Mouse (Mus musculus) MEL (cell line): ENCODE results near the gene Rps6ka3. TPM values are rescaled to one million over a fixed set of nuclear protein-coding genes. Genes with fewer than 3 reads are reported as not detected.

Source experiments
- DNase-seq: peaks from one replicate; pipeline ENCODE4 v3.0.0; 2011; ENCODE audit warnings: low read depth, low spot score
- H3K27ac ChIP-seq: 2 replicates; pipeline ENCODE4 v1.5.1; 2012; ENCODE audit warnings: low read depth, mild to moderate bottlenecking, control low read depth, low read length, moderate library complexity; ENCODE audit not compliant: control insufficient read depth
- H3K27me3 ChIP-seq, 2 experiments: fragments of 150-350 bp in 1 of 2; sonication (generic) in 1 of 2; 2 replicates each; pipeline ENCODE4 v1.6.1; 2012; ENCODE audit warnings: low read length in 2 of 2, mild to moderate bottlenecking in 2 of 2, improper control_type of control experiment in 1 of 2, moderate library complexity in 1 of 2; ENCODE audit not compliant: insufficient read depth in 2 of 2, control insufficient read depth in 1 of 2
- H3K36me3 ChIP-seq, 2 experiments: 2 replicates each; pipeline ENCODE4 v1.6.1; 2012 to 2014; ENCODE audit warnings: low read length in 2 of 2, improper control_type of control experiment in 1 of 2, inconsistent platforms in 1 of 2, mild to moderate bottlenecking in 1 of 2; ENCODE audit not compliant: insufficient read depth in 2 of 2, control insufficient read depth in 1 of 2
- H3K4me1 ChIP-seq, 2 experiments: fragments of 150-350 bp in 1 of 2; sonication (generic) in 1 of 2; 2 replicates each; pipeline ENCODE4 v1.6.1; 2012; ENCODE audit warnings: low read length in 2 of 2, improper control_type of control experiment in 1 of 2, mild to moderate bottlenecking in 1 of 2; ENCODE audit not compliant: insufficient read depth in 2 of 2, control insufficient read depth in 1 of 2
- H3K4me3 ChIP-seq, 2 experiments: fragments of 150-350 bp in 1 of 2; sonication (generic) in 1 of 2; 2 replicates each; pipeline ENCODE4 v1.5.1; 2012; ENCODE audit warnings: low read depth in 2 of 2, low read length in 2 of 2, mild to moderate bottlenecking in 2 of 2, moderate library complexity in 2 of 2, control low read depth in 1 of 2, improper control_type of control experiment in 1 of 2; ENCODE audit not compliant: control insufficient read depth in 1 of 2, insufficient read depth in 1 of 2
- H3K79me2 ChIP-seq: 2 replicates; pipeline ENCODE4 v1.6.1; 2012; ENCODE audit warnings: mild to moderate bottlenecking, low read length, moderate library complexity; ENCODE audit not compliant: control insufficient read depth, poor library complexity, insufficient read depth
- H3K9ac ChIP-seq: 2 replicates; pipeline ENCODE4 v1.6.1; 2012; ENCODE audit warnings: low read depth, mild to moderate bottlenecking, control low read depth, low read length, moderate library complexity; ENCODE audit not compliant: control insufficient read depth, poor library complexity, severe bottlenecking
- H3K9me3 ChIP-seq: fragments of 150-350 bp; sonication (generic); replicated peaks from 2 replicates; pipeline ENCODE4 v1.6.1; 2012; ENCODE audit warnings: mild to moderate bottlenecking, low read length, improper control_type of control experiment, moderate library complexity; ENCODE audit not compliant: insufficient read depth
- CHD1 ChIP-seq: IDR thresholded peaks from 2 replicates; pipeline ENCODE4 v1.6.1; 2012; ENCODE audit warnings: low read depth, mild to moderate bottlenecking, inconsistent platforms, low read length, improper control_type of control experiment
- CHD2 ChIP-seq: IDR thresholded peaks from 2 replicates; pipeline ENCODE4 v1.6.1; 2011; ENCODE audit warnings: low read length, improper control_type of control experiment
- CTCF ChIP-seq, 3 experiments: IDR thresholded peaks in 2 of 3; conservative IDR thresholded peaks in 1 of 3; 2 replicates each; pipeline ENCODE4 v1.5.1; 2011 to 2012; ENCODE audit warnings: low read length in 3 of 3, low read depth in 2 of 3, mild to moderate bottlenecking in 2 of 3, improper control_type of control experiment in 1 of 3, inconsistent platforms in 1 of 3, mixed read lengths in 1 of 3, moderate library complexity in 1 of 3; ENCODE audit not compliant: control insufficient read depth in 1 of 3, insufficient read depth in 1 of 3, poor library complexity in 1 of 3, severe bottlenecking in 1 of 3
- ELF1 ChIP-seq: IDR thresholded peaks from 2 replicates; pipeline ENCODE4 v1.6.1; 2014; ENCODE audit warnings: low read depth, mild to moderate bottlenecking, inconsistent platforms, low read length, improper control_type of control experiment, moderate library complexity
- EP300 ChIP-seq, 2 experiments: IDR thresholded peaks; 2 replicates each; pipeline ENCODE4 v1.6.1; 2011; ENCODE audit warnings: improper control_type of control experiment in 2 of 2, low read length in 2 of 2, low read depth in 1 of 2, mild to moderate bottlenecking in 1 of 2
- ETS1 ChIP-seq: IDR thresholded peaks from 2 replicates; pipeline ENCODE4 v1.6.1; 2012; ENCODE audit warnings: low read depth, mild to moderate bottlenecking, inconsistent platforms, low read length, improper control_type of control experiment, moderate library complexity
- MAZ ChIP-seq: IDR thresholded peaks from 2 replicates; pipeline ENCODE4 v1.6.1; 2012; ENCODE audit warnings: low read depth, mild to moderate bottlenecking, inconsistent platforms, low read length, improper control_type of control experiment
- MEF2A ChIP-seq: IDR thresholded peaks from 2 replicates; pipeline ENCODE4 v1.6.1; 2014; ENCODE audit warnings: low read depth, mild to moderate bottlenecking, inconsistent platforms, low read length, improper control_type of control experiment; ENCODE audit not compliant: poor library complexity, insufficient replicate concordance, severe bottlenecking; ENCODE audit errors: extremely low read depth
- MYB ChIP-seq: IDR thresholded peaks from 2 replicates; pipeline ENCODE4 v1.6.1; 2011; ENCODE audit warnings: mild to moderate bottlenecking, low read depth, low read length, improper control_type of control experiment
- NELFE ChIP-seq: IDR thresholded peaks from 2 replicates; pipeline ENCODE4 v1.6.1; 2011; ENCODE audit warnings: low read depth, low read length, improper control_type of control experiment
- POLR2A ChIP-seq, 2 experiments: IDR thresholded peaks; 2 replicates each; pipeline ENCODE4 v1.6.1; 2011 to 2012; ENCODE audit warnings: low read length in 2 of 2, mild to moderate bottlenecking in 2 of 2, control low read depth in 1 of 2, improper control_type of control experiment in 1 of 2, low read depth in 1 of 2, moderate library complexity in 1 of 2; ENCODE audit not compliant: control insufficient read depth in 1 of 2, insufficient read depth in 1 of 2, poor library complexity in 1 of 2
- POLR2AphosphoS2 ChIP-seq: IDR thresholded peaks from 2 replicates; pipeline ENCODE4 v1.6.1; 2011; ENCODE audit warnings: low read length, improper control_type of control experiment
- RAD21 ChIP-seq: IDR thresholded peaks from 2 replicates; pipeline ENCODE4 v1.6.1; 2011; ENCODE audit warnings: mild to moderate bottlenecking, low read depth, low read length, improper control_type of control experiment
- RCOR1 ChIP-seq: IDR thresholded peaks from 2 replicates; pipeline ENCODE4 v1.6.1; 2012; ENCODE audit warnings: low read depth, mild to moderate bottlenecking, inconsistent platforms, low read length, improper control_type of control experiment
- SIN3A ChIP-seq: IDR thresholded peaks from 2 replicates; pipeline ENCODE4 v1.6.1; 2012; ENCODE audit warnings: low read length, improper control_type of control experiment, inconsistent platforms
- SMC3 ChIP-seq: IDR thresholded peaks from 2 replicates; pipeline ENCODE4 v1.6.1; 2011; ENCODE audit warnings: low read depth, low read length, improper control_type of control experiment
- TAL1 ChIP-seq: IDR thresholded peaks from 2 replicates; pipeline ENCODE4 v1.6.1; 2012; ENCODE audit warnings: mild to moderate bottlenecking, inconsistent platforms, low read length, moderate library complexity, mixed read lengths
- UBTF ChIP-seq: IDR thresholded peaks from 2 replicates; pipeline ENCODE4 v1.6.1; 2012; ENCODE audit warnings: low read depth, mild to moderate bottlenecking, inconsistent platforms, low read length, improper control_type of control experiment, moderate library complexity, borderline replicate concordance; ENCODE audit not compliant: insufficient read depth
- USF2 ChIP-seq, 2 experiments: IDR thresholded peaks; 2 replicates each; pipeline ENCODE4 v1.6.1; 2011 to 2012; ENCODE audit warnings: improper control_type of control experiment in 2 of 2, low read length in 2 of 2, borderline replicate concordance in 1 of 2, inconsistent platforms in 1 of 2, low read depth in 1 of 2, mild to moderate bottlenecking in 1 of 2; ENCODE audit not compliant: insufficient read depth in 1 of 2
- ZKSCAN1 ChIP-seq: IDR thresholded peaks from 2 replicates; pipeline ENCODE4 v1.6.1; 2012; ENCODE audit warnings: low read depth, mild to moderate bottlenecking, inconsistent platforms, low read length, improper control_type of control experiment, moderate library complexity
- polyA plus RNA-seq, 2 experiments: library from polyadenylated mRNA; stranded (reverse) in 1 of 2; unstranded in 1 of 2; fragments of >175 nt in 1 of 2; fragments of >200 nt in 1 of 2; gene quantifications; 2 replicates each; pipeline versions ENCODE4 v1.2.1 to v1.2.4; 2012; ENCODE audit warnings: low replicate concordance in 2 of 2, low read depth in 1 of 2; ENCODE audit not compliant: insufficient read length in 2 of 2, insufficient read depth in 1 of 2, missing spikeins in 1 of 2
- total RNA-seq: library from RNA; depleted of rRNA; stranded (reverse); fragments of 300-350 nt; gene quantifications from 2 replicates; pipeline ENCODE4 v1.2.3, GENCODE M21; 2012

Gene Rps6ka3
- total and polyA plus RNA-seq, 3 experiments, result 10.9 to 32.7 TPM; not detected in 1

DNA sequence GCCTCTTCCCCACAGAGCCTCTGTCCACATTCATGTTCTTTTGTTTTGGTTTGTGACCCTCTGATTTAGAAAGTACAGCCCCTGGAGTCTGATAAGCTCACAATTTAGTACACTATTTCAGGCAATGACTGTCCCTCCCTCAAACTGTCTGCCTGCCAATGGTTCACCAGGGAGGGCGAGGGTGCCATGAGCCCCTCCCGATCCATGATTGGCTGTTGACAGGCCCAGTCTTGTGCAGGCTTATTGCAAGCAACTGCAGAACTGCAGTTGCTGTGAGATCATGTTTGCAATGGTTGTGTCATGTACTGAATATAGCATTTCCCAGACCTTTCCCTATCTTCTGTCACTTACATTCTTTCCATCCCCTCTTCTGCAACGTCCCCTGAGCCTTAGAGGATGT is 12.4 kb downstream of the Rps6ka3 start:
- H3K79me2 ChIP-seq, result no peaks in the 10 kb centered on the region
- H3K9ac ChIP-seq, result no peak overlapping the region
- H3K4me3 ChIP-seq, result no peak overlapping the region
- peaks cover 9 to 16% of the 10 kb centered on the region in 2 experiments for H3K27me3 ChIP-seq
- no peak overlapping the region for H3K27ac ChIP-seq
- TF ChIP-seq ZKSCAN1 (no peak), RCOR1 (no peak), NELFE (no peak), MEF2A (no peak), CHD1 (no peak), ETS1 (no peak), TAL1 (no peak), ELF1 (no peak), RAD21 (no peak), CHD2 (no peak), POLR2A (IDR thresholded peaks at IDR 0.05; ENCODE audit: control insufficient read depth in 1 of 2, insufficient read depth in 1 of 2, low read depth in 1 of 2, low read length in 2 of 2, poor library complexity in 1 of 2) (no peak), USF2 (IDR thresholded peaks at IDR 0.05; ENCODE audit: borderline replicate concordance in 1 of 2, insufficient read depth in 1 of 2, low read depth in 1 of 2, low read length in 2 of 2) (no peak), SIN3A (no peak), POLR2AphosphoS2 (no peak)
- no peaks in the 10 kb centered on the region for H3K36me3 ChIP-seq
- DNase-seq, result peak; percentile 6
- H3K9me3 ChIP-seq, result no peaks in the 10 kb centered on the region
- no peaks in the 10 kb centered on the region for H3K4me1 ChIP-seq

DNA sequence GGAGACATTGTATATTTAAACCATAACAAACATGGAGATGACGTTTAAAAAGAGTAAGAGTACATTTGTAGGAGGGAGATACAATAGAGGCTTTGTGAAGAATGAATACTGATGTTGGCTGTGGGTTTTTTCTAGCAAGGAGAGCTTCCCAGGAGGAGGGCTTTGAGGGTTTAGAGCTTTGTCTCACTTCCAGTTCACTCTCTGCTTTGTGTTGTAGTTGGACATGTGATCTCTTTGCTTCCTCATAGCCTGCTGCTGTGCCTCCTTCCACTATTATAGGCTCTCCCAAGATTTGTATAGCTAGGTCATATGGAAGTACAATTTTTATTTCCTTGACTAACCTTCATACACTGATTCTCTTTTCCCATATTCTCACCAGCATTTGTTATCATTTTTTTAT is 27.2 kb downstream of the Rps6ka3 start:
- Histone ChIP-seq H3K27me3 (peaks cover 4 to 8% of the 10 kb centered on the region in 2 experiments), H3K4me3 (no peak overlapping the region)

More for the DNA sequence above, 27.2 kb downstream of the Rps6ka3 start:
- Histone ChIP-seq H3K27ac (no peak overlapping the region), H3K79me2 (no peaks in the 10 kb centered on the region), H3K4me1 (no peaks in the 10 kb centered on the region), H3K9ac (no peak overlapping the region), H3K36me3 (no peaks in the 10 kb centered on the region), H3K9me3 (no peaks in the 10 kb centered on the region)
- TF ChIP-seq MYB (no peak), CTCF (IDR thresholded peaks at IDR 0.05 in 2 of 3, conservative IDR thresholded peaks at IDR 0.05 in 1 of 3; ENCODE audit: control insufficient read depth in 1 of 3, insufficient read depth in 1 of 3, low read depth in 2 of 3, low read length in 3 of 3, poor library complexity in 1 of 3, severe bottlenecking in 1 of 3) (no peak), UBTF (no peak), CHD1 (no peak), SMC3 (no peak), EP300 (IDR thresholded peaks at IDR 0.05; ENCODE audit: low read depth in 1 of 2, low read length in 2 of 2) (no peak), ETS1 (no peak), RCOR1 (no peak), POLR2A (IDR thresholded peaks at IDR 0.05; ENCODE audit: control insufficient read depth in 1 of 2, insufficient read depth in 1 of 2, low read depth in 1 of 2, low read length in 2 of 2, poor library complexity in 1 of 2) (no peak), RAD21 (no peak), NELFE (no peak), POLR2AphosphoS2 (no peak), MAZ (no peak)
- no peak for DNase-seq
